Comparison of ENCODE assay signal across 8 mouse cellular contexts in the genomic region with DNA sequence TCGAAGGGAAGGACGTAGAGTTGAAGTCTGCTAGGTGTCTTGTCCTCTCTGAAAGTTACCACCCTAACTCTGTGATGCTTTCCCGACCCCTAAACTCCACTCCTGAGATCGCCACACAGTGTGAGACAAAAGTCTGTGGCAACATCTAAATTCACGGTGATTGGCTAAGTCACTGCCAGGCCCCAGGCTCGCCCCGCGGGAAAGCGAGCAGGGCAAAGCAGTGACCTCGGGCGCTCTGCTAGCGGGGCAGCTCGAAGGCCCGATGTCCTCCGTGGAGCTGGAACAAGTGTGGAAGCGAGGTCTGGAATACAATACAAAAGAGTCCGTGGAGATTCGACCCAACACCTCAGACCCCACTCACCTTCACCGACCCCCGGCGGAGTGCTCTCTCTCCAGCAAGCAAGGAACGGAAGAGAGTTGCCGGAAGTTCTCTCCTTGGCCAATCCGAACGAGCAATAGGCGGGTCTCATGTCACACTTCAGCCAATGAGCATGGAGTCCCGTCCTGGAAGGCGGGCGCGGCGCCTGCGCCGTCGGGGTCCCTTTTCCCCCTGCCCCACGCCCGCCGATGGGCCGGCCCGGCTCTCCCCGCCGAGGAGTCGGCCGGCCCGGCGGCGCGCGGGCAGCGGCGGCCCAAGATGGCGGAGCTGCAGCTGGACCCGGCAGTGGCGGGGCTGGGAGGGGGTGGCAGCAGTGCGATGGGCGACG. TPM values are rescaled to one million over a fixed set of nuclear protein-coding genes. Genes with fewer than 3 reads are reported as not detected.
DNase-seq lines count a peak whose midpoint lies in the region; ATAC-seq and TF ChIP-seq lines count a peak whose summit lies in the region.

A gene (minus strand): TSS at position 432 of the 707 bp plus-strand sequence.
A gene (plus strand): TSS at position 598 of the 707 bp plus-strand sequence.

- H3K36me3 ChIP-seq in embryonic facial prominence, embryonic 15.5 days: peaks cover 33% of the 10 kb centered on the region
- H3K36me3 ChIP-seq in kidney, embryonic 14.5 days (ENCODE audit: control insufficient read depth, insufficient read depth, low read length): peaks cover 43% of the 10 kb centered on the region
- H3K36me3 ChIP-seq in limb, embryonic 15.5 days: peaks cover 41% of the 10 kb centered on the region

- H3K4me2 ChIP-seq in embryonic facial prominence, embryonic 15.5 days (replicated peaks): peak within 1 kb of the TSS; percentile 93
- peak within 1 kb of the TSS; percentile 88 for H3K4me2 ChIP-seq in kidney, embryonic 14.5 days (replicated peaks; ENCODE audit: low read depth, low read length)
- H3K4me2 ChIP-seq in limb, embryonic 15.5 days: peak within 1 kb of the TSS; percentile 93

- peak within 1 kb of the TSS; percentile 96 for H3K9ac ChIP-seq in embryonic facial prominence, embryonic 15.5 days
- H3K9ac ChIP-seq in kidney, embryonic 14.5 days (ENCODE audit: low read depth, low read length): peak within 1 kb of the TSS; percentile 89
- peak within 1 kb of the TSS; percentile 91 for H3K9ac ChIP-seq in limb, embryonic 15.5 days

- TF ChIP-seq CTCF in bone marrow, adult 2 months (IDR thresholded peaks at IDR 0.05; ENCODE audit: control insufficient read depth, insufficient read depth, low read length): no peak

- no peaks in the 10 kb centered on the region for H3K27me3 ChIP-seq in embryonic facial prominence, embryonic 15.5 days
- H3K27me3 ChIP-seq in kidney, embryonic 14.5 days (ENCODE audit: control insufficient read depth, insufficient read depth, low read length): no peaks in the 10 kb centered on the region
- H3K27me3 ChIP-seq in limb, embryonic 15.5 days: no peaks in the 10 kb centered on the region

- H3K4me1 ChIP-seq in bone marrow, adult 2 months (ENCODE audit: control insufficient read depth, insufficient read depth, low read length): peaks cover 1% of the 10 kb centered on the region; the same call in 1 of the 2 replicates
- peaks cover 34% of the 10 kb centered on the region for H3K4me1 ChIP-seq in embryonic facial prominence, embryonic 15.5 days
- H3K4me1 ChIP-seq in kidney, embryonic 14.5 days (ENCODE audit: control insufficient read depth, insufficient read depth, low read length): peaks cover 21% of the 10 kb centered on the region
- H3K4me1 ChIP-seq in limb, embryonic 15.5 days: peaks cover 36% of the 10 kb centered on the region

- peak; percentile 65; the same call in 1 of the 2 replicates for TF ChIP-seq POLR2A in bone marrow, adult 2 months (IDR thresholded peaks at IDR 0.05; ENCODE audit: borderline replicate concordance, control insufficient read depth, low read depth, low read length)

- peak; percentile 98 for ATAC-seq in embryonic facial prominence, embryonic 15.5 days (ENCODE audit: insufficient number of reproducible peaks, low FRiP score, low TSS enrichment, low read depth)
- ATAC-seq in kidney, embryonic 14.5 days (ENCODE audit: low FRiP score, low TSS enrichment): peak; percentile 98
- ATAC-seq in limb, embryonic 15.5 days (ENCODE audit: insufficient number of reproducible peaks, low FRiP score, low TSS enrichment, low read depth): peak; percentile 95

- peak within 1 kb of the TSS; percentile 25 for H3K27ac ChIP-seq in bone marrow, adult 2 months (ENCODE audit: control insufficient read depth, insufficient read depth, low read depth, low read length, poor library complexity)
- peak within 1 kb of the TSS; percentile 82 for H3K27ac ChIP-seq in embryonic facial prominence, embryonic 15.5 days (replicated peaks)
- peak within 1 kb of the TSS; percentile 51; the same call in 1 of the 2 replicates for H3K27ac ChIP-seq in kidney, embryonic 14.5 days (ENCODE audit: low read depth, low read length)
- peak within 1 kb of the TSS; percentile 85 for H3K27ac ChIP-seq in limb, embryonic 15.5 days

- H3K9me3 ChIP-seq in embryonic facial prominence, embryonic 15.5 days (replicated peaks): no peaks in the 10 kb centered on the region
- no peaks in the 10 kb centered on the region for H3K9me3 ChIP-seq in kidney, embryonic 14.5 days (ENCODE audit: control insufficient read depth, low read length)
- no peaks in the 10 kb centered on the region for H3K9me3 ChIP-seq in limb, embryonic 15.5 days

- peak; percentile 96 for DNase-seq in 416B (ENCODE audit: low read depth)
- DNase-seq in heart, adult 9 months (ENCODE audit: low spot score in 2 of 2): peak; percentile 95 to 96
- peak; percentile 87 to 89 for DNase-seq in monocyte, adult 2 months (ENCODE audit: low read depth in 1 of 2, low spot score in 2 of 2)
- DNase-seq in spleen, postnatal 36 days (ENCODE audit: low spot score in 2 of 2): peak; percentile 94 to 95

- WGBS in bone marrow, adult 2 months: under 1% methylated on average over 56 of the region's 56 CpGs
- under 1% methylated on average over 48 of the region's 56 CpGs for WGBS in embryonic facial prominence, embryonic 15.5 days
- under 1% methylated on average over 40 of the region's 56 CpGs for WGBS in kidney, embryonic 14.5 days
- WGBS in limb, embryonic 15.5 days: under 1% methylated on average over 43 of the region's 56 CpGs

- peak within 1 kb of the TSS; percentile 78 for H3K4me3 ChIP-seq in bone marrow, adult 2 months (replicated peaks; ENCODE audit: control insufficient read depth, low read depth, low read length)
- H3K4me3 ChIP-seq in embryonic facial prominence, embryonic 15.5 days (replicated peaks): peak within 1 kb of the TSS; percentile 84
- H3K4me3 ChIP-seq in kidney, embryonic 14.5 days (ENCODE audit: low read length): peak within 1 kb of the TSS; percentile 93
- peak within 1 kb of the TSS; percentile 84 for H3K4me3 ChIP-seq in limb, embryonic 15.5 days

RNA-seq across cellular contexts. Expression of the first gene that starts in this region (rescaled TPM):
- polyA plus RNA-seq in bone marrow, adult 2 months (2011; ENCODE audit: insufficient read depth, insufficient read length, low replicate concordance, missing spikeins): 316 and 521 TPM in 2 replicates
- polyA plus RNA-seq in embryonic facial prominence, embryonic 15.5 days (2015; fragmentation: Nextera tagmentation; extraction: Ambion mirVana): 815 and 841 TPM in 2 replicates
- 962 and 1,151 TPM in 2 replicates for polyA plus RNA-seq in kidney, embryonic 14.5 days (2014; fragmentation: Nextera tagmentation; extraction: Ambion mirVana)
- 766 and 816 TPM in 2 replicates for polyA plus RNA-seq in limb, embryonic 15.5 days (2015; fragmentation: Nextera tagmentation; extraction: Ambion mirVana)

RNA-seq across cellular contexts. Expression of the second gene that starts in this region (rescaled TPM):
- 14.0 and 32.4 TPM in 2 replicates for polyA plus RNA-seq in bone marrow, adult 2 months (2011; ENCODE audit: insufficient read depth, insufficient read length, low replicate concordance, missing spikeins)
- polyA plus RNA-seq in embryonic facial prominence, embryonic 15.5 days (2015; fragmentation: Nextera tagmentation; extraction: Ambion mirVana): 18.1 and 18.5 TPM in 2 replicates
- 22.7 and 23.9 TPM in 2 replicates for polyA plus RNA-seq in kidney, embryonic 14.5 days (2014; fragmentation: Nextera tagmentation; extraction: Ambion mirVana)
- 9.9 and 15.1 TPM in 2 replicates for polyA plus RNA-seq in limb, embryonic 15.5 days (2015; fragmentation: Nextera tagmentation; extraction: Ambion mirVana)

Comparison
In these comparisons a context has a peak if more than half of its experiments do, and no peak if none do; other contexts are left out.
1. Peak in every context shown above with its lines: DNase-seq, ATAC-seq, H3K4me3 ChIP-seq and H3K27ac ChIP-seq.
2. H3K27ac ChIP-seq: peak in every context shown above with its lines; median percentile 85 in limb, embryonic 15.5 days; 82 in embryonic facial prominence, embryonic 15.5 days; 51 in kidney, embryonic 14.5 days; 25 in bone marrow, adult 2 months.